Mouse (Mus musculus): Measurements from ENCODE around the gene Agbl4. TPM values are rescaled to one million over a fixed set of nuclear protein-coding genes. Genes with fewer than 3 reads are reported as not detected.

Agbl4 gene
- total and polyA plus RNA-seq, 3 experiments = not detected

DNA sequence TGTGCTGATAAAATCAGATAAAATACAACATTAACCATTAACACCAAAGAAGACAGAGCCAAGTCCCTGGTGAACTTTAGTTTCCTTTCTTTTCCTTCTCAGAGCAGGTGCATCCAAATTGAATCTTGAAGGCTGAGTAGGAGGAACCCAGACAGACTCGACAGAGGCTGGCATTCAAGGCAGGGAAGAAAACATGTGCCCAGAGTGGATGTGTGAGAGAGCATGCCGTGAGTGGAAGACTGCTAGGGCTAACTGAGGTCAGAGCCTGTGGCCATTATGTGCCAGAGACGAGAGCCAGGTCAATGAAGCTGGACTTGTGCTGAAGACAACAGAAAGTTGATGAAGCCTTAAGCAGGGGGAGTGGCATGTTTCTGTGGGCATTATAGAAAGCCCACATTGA, 1121.8 kb downstream of the Agbl4 start:
- dilution Hi-C loops (cut with MboI; ENCODE audit: extremely low pct_ligation_motif_present, extremely low pct_unique_long_range_greater_than_20kb, low sequenced_read_pairs) (no loop called here), in situ Hi-C loops (cut with MboI; ENCODE audit: low pct_ligation_motif_present, low pct_unique_long_range_greater_than_20kb, low sequenced_read_pairs) (no loop called here)
- Histone ChIP-seq H3K9ac (ENCODE audit: insufficient read depth, low read depth) (no peak overlapping the region), H3K4me3 (replicated peaks in 1 of 3; ENCODE audit: low read depth in 2 of 3, low read length in 2 of 3, poor library complexity in 1 of 3) (no peak overlapping the region), H3K4me1 (ENCODE audit: control insufficient read depth in 1 of 2, insufficient read depth in 2 of 2) (peaks cover 0 to 5% of the 10 kb centered on the region in 2 experiments; a peak in 2 of 4 replicates), H3K79me2 (replicated peaks; ENCODE audit: control insufficient read depth, extremely low read depth, insufficient read depth, poor library complexity, severe bottlenecking) (no peaks in the 10 kb centered on the region), H3K9me3 (replicated peaks; ENCODE audit: low read length) (no peaks in the 10 kb centered on the region), H3K4me2 (ENCODE audit: insufficient read depth, low read depth, poor library complexity, severe bottlenecking) (no peak overlapping the region), H3K27ac (ENCODE audit: insufficient read depth, low read depth) (no peak overlapping the region), H3K27me3 (replicated peaks) (no peaks in the 10 kb centered on the region), H3K36me3 (replicated peaks in 1 of 2; ENCODE audit: control insufficient read depth in 1 of 2, insufficient read depth in 1 of 2, low read length in 1 of 2) (no peaks in the 10 kb centered on the region)
- TF ChIP-seq MYC (IDR thresholded peaks at IDR 0.05; ENCODE audit: low read depth, low read length) (no peak), POLR2AphosphoS2 (IDR thresholded peaks at IDR 0.05; ENCODE audit: low read depth, low read length) (no peak), ZC3H11A (IDR thresholded peaks at IDR 0.05; ENCODE audit: low read depth, low read length) (no peak), PAX5 (IDR thresholded peaks at IDR 0.05; ENCODE audit: low read length) (no peak), GABPA (IDR thresholded peaks at IDR 0.05; ENCODE audit: insufficient replicate concordance, low read depth, low read length) (no peak), HCFC1 (IDR thresholded peaks at IDR 0.05; ENCODE audit: low read depth, low read length) (no peak), SMC3 (IDR thresholded peaks at IDR 0.05; ENCODE audit: low read depth, low read length) (no peak), USF1 (IDR thresholded peaks at IDR 0.05; ENCODE audit: low read depth, low read length) (no peak)
- no peak for DNase-seq (ENCODE audit: extremely low read depth)

DNA sequence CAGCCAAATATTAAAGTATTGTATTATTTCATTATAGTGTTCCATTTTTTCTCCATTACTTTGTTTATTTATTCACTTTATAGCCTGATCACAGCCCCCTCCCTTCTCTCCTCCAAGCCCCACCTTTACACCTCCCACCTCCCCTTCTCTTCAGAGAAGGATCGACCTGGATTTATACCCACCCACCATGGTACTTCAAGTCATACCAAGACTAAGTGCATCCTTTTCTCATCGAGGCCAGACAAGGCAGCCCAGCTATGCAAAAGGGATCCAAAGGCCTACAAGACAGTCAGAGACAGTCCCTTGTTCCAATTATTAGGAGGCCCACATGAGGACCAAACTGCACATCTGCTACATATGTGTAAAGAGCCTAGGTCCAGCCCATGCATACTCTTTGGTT, 1122.5 kb downstream of the Agbl4 start:
- no peaks in the 10 kb centered on the region for H3K36me3 ChIP-seq (replicated peaks in 1 of 2; ENCODE audit: control insufficient read depth in 1 of 2, insufficient read depth in 1 of 2, low read length in 1 of 2)
- no peak overlapping the region for H3K9ac ChIP-seq (ENCODE audit: insufficient read depth, low read depth)
- no peaks in the 10 kb centered on the region for H3K79me2 ChIP-seq (replicated peaks; ENCODE audit: control insufficient read depth, extremely low read depth, insufficient read depth, poor library complexity, severe bottlenecking)
- no peak overlapping the region for H3K27ac ChIP-seq (ENCODE audit: insufficient read depth, low read depth)
- no peak overlapping the region for H3K4me2 ChIP-seq (ENCODE audit: insufficient read depth, low read depth, poor library complexity, severe bottlenecking)
- no peak overlapping the region for H3K4me3 ChIP-seq (replicated peaks in 1 of 3; ENCODE audit: low read depth in 2 of 3, low read length in 2 of 3, poor library complexity in 1 of 3)
- no peak for TF ChIP-seq MAX (IDR thresholded peaks at IDR 0.05; ENCODE audit: low read length)
- TF ChIP-seq MXI1 (IDR thresholded peaks at IDR 0.05; ENCODE audit: low read depth, low read length) = no peak
- no peak for TF ChIP-seq HCFC1 (IDR thresholded peaks at IDR 0.05; ENCODE audit: low read depth, low read length)
- H3K4me1 ChIP-seq (ENCODE audit: control insufficient read depth in 1 of 2, insufficient read depth in 2 of 2) = peaks cover 0 to 3% of the 10 kb centered on the region in 2 experiments; a peak in 2 of 4 replicates
- H3K9me3 ChIP-seq (replicated peaks; ENCODE audit: low read length) = no peaks in the 10 kb centered on the region
- DNase-seq (ENCODE audit: extremely low read depth) = no peak
- no peaks in the 10 kb centered on the region for H3K27me3 ChIP-seq (replicated peaks)
- dilution Hi-C loops (cut with MboI; ENCODE audit: extremely low pct_ligation_motif_present, extremely low pct_unique_long_range_greater_than_20kb, low sequenced_read_pairs) = no loop called here
- in situ Hi-C loops (cut with MboI; ENCODE audit: low pct_ligation_motif_present, low pct_unique_long_range_greater_than_20kb, low sequenced_read_pairs) = no loop called here

DNA sequence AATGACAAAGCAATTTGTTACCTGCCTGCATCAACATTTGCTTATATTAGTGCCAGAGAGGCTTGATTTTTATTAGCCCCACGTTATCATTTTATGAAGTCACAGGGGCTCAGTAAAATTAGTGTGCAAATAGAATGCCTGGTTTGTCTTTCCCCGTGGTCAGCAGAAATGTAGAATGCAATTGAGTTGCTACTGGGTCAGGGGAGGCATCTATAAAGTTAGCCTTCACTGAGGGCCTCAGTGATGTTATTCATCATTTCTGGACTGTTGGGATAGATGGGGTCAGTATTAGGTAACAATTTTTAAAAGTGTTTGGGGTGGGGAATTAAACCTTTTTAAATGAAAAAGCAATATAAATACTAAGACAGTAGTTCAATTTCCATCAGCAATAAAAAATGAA, 1125.5 kb downstream of the Agbl4 start:
- no peak overlapping the region for H3K4me3 ChIP-seq (replicated peaks in 1 of 3; ENCODE audit: low read depth in 2 of 3, low read length in 2 of 3, poor library complexity in 1 of 3)
- no peak overlapping the region for H3K9ac ChIP-seq (ENCODE audit: insufficient read depth, low read depth)
- in situ Hi-C loops (cut with MboI; ENCODE audit: low pct_ligation_motif_present, low pct_unique_long_range_greater_than_20kb, low sequenced_read_pairs) (no loop called here), dilution Hi-C loops (cut with MboI; ENCODE audit: extremely low pct_ligation_motif_present, extremely low pct_unique_long_range_greater_than_20kb, low sequenced_read_pairs) (no loop called here)
- H3K4me2 ChIP-seq (ENCODE audit: insufficient read depth, low read depth, poor library complexity, severe bottlenecking) = no peak overlapping the region
- H3K27me3 ChIP-seq (replicated peaks) = no peaks in the 10 kb centered on the region
- H3K79me2 ChIP-seq (replicated peaks; ENCODE audit: control insufficient read depth, extremely low read depth, insufficient read depth, poor library complexity, severe bottlenecking) = no peaks in the 10 kb centered on the region
- TF ChIP-seq MXI1 (IDR thresholded peaks at IDR 0.05; ENCODE audit: low read depth, low read length) = no peak
- no peak for TF ChIP-seq TBP (conservative IDR thresholded peaks at IDR 0.05; ENCODE audit: low read depth, low read length)
- TF ChIP-seq MAX (IDR thresholded peaks at IDR 0.05; ENCODE audit: low read length) = no peak
- no peak for DNase-seq (ENCODE audit: extremely low read depth)
- no peaks in the 10 kb centered on the region for H3K9me3 ChIP-seq (replicated peaks; ENCODE audit: low read length)
- H3K27ac ChIP-seq (ENCODE audit: insufficient read depth, low read depth) = no peak overlapping the region
- H3K36me3 ChIP-seq (replicated peaks in 1 of 2; ENCODE audit: control insufficient read depth in 1 of 2, insufficient read depth in 1 of 2, low read length in 1 of 2) = no peaks in the 10 kb centered on the region
- no peaks in the 10 kb centered on the region for H3K4me1 ChIP-seq (ENCODE audit: control insufficient read depth in 1 of 2, insufficient read depth in 2 of 2)
